Mouse (Mus musculus): ENCODE measurements around the gene Bicra. TPM values are rescaled to one million over a fixed set of nuclear protein-coding genes. Genes with fewer than 3 reads are reported as not detected.

The Bicra gene
- total RNA-seq, 2 experiments from 2014 or later = 9.1 to 9.7 TPM

DNA sequence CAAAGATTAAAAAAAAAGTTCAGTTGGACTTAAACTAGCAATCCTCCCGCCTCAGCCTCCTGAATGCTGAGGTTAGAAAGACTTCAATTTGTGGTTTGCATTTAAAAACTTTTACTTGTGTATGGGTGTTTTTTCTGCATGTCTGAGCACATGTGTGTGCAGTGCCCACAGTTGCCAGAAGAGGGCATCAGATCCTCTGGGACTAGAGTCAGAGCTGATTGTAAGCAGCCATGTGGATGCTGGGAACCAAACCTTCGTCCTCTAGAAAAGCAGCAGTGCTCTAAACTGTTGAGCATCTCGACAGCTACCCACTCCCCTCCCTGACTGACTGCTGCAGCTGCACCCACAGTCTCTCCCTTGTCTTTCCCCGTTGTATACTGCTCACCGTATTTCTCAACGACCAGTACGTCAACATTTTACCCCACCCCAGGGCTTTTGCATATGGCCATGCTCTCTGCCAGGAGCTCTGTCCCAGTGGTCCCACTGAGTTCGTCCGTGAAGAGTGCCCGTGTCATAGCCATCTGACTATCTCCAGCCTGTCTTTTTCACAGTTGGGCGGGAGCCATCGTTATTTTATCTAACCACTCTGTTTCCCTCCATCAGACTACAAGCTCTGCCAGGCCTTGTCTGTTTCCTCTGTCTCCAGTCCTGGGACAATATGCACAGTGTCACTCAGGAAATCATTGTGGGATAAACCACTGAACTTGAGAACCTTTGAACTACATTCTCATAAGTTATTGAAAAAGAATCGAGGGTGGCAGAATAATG, 94.2 kb downstream of the Bicra start:
- DNase-seq = no peak
- intact Hi-C loops (cut with DNase I) = no loop called here

DNA sequence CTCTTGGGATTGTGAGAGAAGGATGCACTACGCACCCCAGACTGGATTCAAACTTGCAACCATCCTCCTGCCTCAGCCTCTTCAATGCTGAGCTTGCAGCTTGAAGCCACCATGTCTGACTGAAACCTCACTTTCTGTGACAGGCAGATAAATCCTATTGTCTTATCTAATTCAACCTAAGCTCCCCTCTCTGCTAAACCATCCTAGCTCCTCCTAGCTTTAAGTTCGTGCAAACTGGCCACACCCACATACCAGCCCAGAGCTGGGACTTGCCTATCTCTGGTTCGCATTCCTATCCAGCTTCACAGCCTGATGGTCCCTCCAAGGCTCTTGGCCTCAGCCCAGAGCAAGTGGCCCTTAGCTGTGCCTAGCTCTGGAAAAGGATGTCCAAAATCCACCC, 95.3 kb downstream of the Bicra start:
- DNase-seq = no peak
- intact Hi-C loops (cut with DNase I) = no loop called here

DNA sequence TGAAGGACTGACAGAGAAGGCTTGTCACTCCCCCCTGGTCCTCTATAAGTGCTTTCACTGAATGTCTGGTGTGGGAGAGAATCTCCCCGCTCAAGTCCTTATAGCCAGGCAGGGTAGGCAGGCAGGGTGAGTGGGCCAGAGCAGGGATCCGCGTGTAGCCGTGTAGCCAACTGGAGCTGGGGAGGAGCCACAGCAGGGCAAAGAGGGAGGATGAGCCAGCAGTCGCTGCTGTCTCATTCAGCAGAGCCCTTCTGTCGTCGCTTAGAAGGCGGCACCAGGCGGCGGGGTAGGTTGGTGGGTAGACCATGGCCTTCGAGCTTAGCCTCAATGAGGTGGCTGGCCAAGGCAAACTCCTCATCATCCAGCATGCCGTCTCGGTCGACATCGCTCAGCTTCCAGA, 97.7 kb downstream of the Bicra start:
- intact Hi-C loops (cut with DNase I) = no loop called here
- no peak for DNase-seq

- intact Hi-C loops (cut with DNase I) = no loop called here
- no peak for DNase-seq
Observed at GRCm38 (mm10) chr7:15949216-15949790, 98.4 kb downstream of the Bicra start.

DNA sequence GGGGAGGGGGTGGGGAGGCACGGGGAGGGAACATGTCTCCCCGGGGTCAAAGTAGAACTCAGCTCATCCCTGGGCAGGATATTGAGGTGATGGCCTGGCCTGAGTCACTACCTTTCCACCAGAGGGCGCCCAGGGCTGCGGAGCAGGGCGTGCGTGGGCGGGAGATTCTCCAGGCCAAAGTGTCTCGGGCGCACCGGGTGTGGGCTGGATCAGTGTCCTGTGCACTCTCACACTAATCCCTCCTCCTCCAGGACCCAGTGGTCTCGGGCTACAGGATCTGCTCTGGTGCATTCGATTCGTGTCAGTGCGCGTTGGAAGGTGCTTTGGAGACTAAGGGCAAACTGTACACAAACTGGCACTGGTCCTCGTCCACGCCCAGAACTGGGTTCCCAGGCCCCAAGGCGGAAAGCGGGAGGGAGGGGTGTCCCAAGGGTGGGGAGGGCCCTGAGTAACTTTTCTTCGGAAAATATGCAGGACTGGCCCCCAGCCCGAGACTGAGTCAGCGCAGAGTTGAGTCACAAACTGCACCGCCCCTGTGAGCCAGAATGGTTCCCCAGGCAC, 99.3 kb downstream of the Bicra start:
- peak; percentile 92 for DNase-seq
- intact Hi-C loops (cut with DNase I) = loop anchor here (1.0 kb wide), 1 partner anchor 19 kb away; the partner anchor contains the start of gene Ehd2

GRCm38 (mm10) chr7:15947653-15948260, 100.0 kb downstream of the Bicra start:
- intact Hi-C loops (cut with DNase I) = loop anchor here (1.0 kb wide), 1 partner anchor 20 kb away; the partner anchor contains the start of gene Ehd2

GRCm38 (mm10) chr7:15945721-15946536, 101.8 kb downstream of the Bicra start, which contains the start of gene Nop53:
Gene Nop53 (minus strand): TSS chr7:15946074.
- intact Hi-C loops (cut with DNase I) = loop anchor here (2.0 kb wide), 1 partner anchor 15 kb away; no protein-coding TSS in a partner anchor
- peak; percentile 91 to 92 for DNase-seq

More at GRCm38 (mm10) chr7:15947653-15948260, 100.0 kb downstream of the Bicra start:
- DNase-seq = no peak

- intact Hi-C loops (cut with DNase I) = loop anchor here (2.0 kb wide), 1 partner anchor 14 kb away; no protein-coding TSS in a partner anchor
Observed at GRCm38 (mm10) chr7:15945211-15945610, 102.5 kb downstream of the Bicra start.

GRCm38 (mm10) chr7:15944311-15944710, 103.4 kb downstream of the Bicra start:
- DNase-seq = no peak
- intact Hi-C loops (cut with DNase I) = loop anchor here (2.0 kb wide), 1 partner anchor 14 kb away; no protein-coding TSS in a partner anchor

More at GRCm38 (mm10) chr7:15945211-15945610, 102.5 kb downstream of the Bicra start:
- DNase-seq = no peak

DNA sequence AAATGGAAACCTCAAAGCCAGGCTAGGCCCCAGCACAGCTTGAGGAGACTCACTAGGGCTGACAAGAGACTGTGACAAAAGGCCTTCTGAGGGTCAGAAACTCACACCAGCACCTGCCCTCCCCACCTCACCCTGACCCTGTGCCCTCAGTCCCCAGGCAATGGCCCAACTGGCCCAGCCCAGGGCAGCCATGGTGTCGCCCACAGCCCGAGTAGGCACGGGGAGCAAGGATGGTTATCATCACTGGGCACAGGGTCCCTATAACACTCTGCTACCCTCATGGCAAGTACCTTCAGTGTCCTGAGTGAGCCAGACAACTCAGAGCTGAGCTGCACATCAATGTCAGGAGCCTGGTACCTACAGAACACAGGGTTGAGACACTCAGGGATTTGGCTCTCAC, 109.1 kb downstream of the Bicra start:
- DNase-seq = no peak
- intact Hi-C loops (cut with DNase I) = no loop called here

DNA sequence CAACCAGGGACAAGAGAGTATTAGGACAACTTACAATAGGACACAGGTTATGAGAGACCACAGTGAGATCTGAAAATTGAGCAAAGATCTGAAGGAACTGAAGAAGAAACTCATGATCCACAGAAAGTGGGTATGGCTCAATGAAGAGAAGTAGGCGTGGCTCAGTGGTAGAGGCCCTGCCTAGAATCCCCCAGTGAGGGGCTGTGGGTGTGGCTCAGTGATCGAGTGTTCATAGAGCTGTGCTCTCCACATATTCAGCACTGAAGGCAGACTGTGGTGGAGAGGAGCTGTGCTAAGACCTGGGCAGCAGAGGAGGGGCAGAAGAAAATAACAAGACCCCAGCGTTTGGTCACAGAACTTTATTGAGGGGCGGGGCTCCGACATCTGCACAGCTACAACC, 110.2 kb downstream of the Bicra start:
- no peak for DNase-seq
- intact Hi-C loops (cut with DNase I) = no loop called here

DNA sequence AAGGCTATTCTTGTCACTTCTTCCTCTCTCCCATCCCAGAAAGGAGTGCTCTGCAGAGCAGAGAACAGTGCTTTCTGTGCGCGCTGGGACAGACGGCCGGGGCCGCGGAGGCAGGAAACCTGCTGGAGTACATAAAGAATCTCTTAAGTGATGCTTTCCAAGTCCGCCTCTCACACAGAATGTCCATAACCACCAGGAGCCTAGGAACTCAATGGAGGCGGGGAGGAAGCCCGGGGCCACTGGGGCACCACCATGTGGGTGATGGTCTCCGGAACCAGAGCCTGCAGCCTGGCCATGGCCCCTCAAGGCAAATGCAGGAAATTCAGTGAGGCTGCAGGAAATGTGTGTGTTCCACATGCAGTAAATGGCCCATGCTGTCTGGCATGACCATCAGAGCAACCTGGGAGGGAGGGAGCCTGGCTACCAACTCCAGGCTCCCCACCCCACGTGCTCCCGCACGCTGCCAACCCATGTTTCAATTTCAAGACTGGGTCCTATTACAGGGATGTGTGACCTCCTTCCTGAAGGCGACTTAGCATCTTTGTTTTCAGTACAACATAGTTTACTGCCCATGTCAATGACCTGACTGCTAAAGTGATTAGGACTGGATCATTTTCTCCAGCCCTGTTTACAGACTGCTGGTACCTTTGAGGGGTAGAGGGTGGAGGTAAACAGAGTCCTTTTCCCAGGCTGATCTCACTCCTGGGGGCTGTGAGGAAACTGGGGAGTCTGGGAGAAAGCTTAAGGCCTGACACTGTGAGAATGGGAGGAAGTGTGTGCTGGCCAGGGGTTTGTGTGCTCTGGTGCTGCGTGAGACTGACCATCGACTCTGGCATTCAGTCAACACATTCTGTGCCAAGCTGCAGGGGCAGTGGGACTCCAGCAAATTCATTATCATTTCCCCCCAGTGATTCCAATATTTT, 114.0 kb downstream of the Bicra start:
- intact Hi-C loops (cut with DNase I) = loop anchor here (5.0 kb wide), 1 partner anchor 114 kb away; the partner anchor contains the start of gene Bicra
- DNase-seq = peak; percentile 65

DNA sequence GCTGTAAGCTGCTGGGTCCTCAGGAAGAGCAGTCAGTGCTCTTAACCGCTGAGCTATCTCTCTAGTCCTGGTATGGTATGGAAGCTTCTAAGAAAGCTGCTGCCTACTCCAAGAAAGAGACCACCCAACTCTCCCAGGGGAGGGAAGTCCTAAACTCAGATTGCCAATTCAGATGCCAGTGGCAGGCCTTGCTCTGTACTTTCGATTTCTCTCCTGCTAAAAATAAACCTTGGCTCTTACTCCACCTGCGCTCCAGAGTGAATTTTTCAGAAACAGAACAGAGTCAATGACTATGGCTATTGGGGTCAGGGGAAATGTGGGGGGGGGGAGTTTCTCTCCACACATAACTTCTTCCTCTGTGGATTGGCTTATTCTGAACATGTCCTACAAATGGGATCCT, 116.1 kb downstream of the Bicra start:
- intact Hi-C loops (cut with DNase I) = loop anchor here (2.0 to 5.0 kb wide), 3 partner anchors 13 to 116 kb away; partner anchors contain the start of genes Bicra and Ehd2
- no peak for DNase-seq

DNA sequence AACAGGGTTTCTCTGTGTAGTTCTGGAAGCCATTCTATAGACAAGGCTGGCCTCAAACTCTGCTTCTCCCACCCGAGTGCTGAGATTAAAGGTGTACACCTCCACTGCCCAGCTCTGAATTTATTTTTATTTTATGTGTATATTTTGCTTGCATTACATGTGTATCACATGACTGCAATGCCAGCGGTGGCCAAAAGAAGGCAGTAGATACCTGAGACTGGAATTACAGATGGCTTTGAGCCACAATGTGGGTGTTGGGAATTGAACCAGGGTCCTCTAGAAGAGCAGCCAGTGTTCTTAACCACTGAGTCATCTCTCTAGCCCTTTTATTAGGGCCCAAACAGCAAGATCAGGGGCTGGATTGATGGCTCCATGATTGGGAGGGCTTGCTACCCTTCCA, 117.2 kb downstream of the Bicra start:
- intact Hi-C loops (cut with DNase I) = loop anchor here (2.0 to 5.0 kb wide), 3 partner anchors 14 to 117 kb away; partner anchors contain the start of genes Bicra and Ehd2
- DNase-seq = no peak

DNA sequence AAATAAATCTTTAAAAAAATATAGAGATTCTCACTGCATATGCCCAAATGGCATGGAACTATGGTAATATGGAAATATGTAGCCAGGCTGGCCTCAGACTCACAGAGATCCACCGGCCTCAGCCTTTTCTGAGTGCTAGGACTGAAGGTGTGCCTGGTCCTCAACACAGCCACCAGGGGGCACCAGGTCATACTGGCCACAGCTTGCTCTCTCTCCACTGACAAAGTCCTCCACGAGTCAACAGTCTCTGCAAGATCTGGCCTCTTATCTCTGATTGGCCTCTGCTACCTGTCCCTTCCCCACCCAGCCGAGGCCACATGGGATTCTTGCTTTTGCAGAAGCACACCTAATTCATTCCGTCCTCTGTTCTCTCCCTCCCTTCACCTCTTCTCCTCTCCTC, 117.8 kb downstream of the Bicra start:
- intact Hi-C loops (cut with DNase I) = loop anchor here (2.0 to 5.0 kb wide), 3 partner anchors 15 to 117 kb away; partner anchors contain the start of genes Bicra and Ehd2
- DNase-seq = peak; percentile 81 to 82

DNA sequence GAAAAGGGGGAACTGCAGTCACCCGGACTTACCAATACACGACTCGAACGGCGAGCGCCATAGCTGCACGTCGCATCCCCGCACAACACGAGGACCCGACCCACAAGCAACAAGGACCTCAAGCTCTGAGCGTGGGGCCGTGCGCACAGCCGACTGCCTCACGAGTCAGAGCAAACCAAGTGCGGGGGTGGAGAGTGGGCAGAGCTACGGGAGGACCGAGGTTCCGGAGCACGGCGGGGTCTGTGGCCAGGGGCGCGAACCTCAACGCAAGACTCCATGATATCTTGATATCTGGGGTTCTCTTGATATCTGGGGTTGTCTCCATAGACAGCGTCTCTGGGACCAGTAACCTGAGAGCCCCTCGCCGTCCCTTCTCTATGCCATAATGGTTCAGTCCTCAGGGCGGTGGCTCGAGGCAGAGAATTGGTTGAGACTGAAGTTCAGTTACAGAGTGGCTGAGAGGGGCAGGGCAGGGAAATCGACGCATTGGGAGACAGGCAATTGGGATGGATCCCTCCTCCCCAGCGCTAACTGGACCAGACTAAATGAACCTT, 125.4 kb downstream of the Bicra start, which contains the start of gene Selenow:
TSS of gene Selenow (minus strand) at position 183 of the 554 bp plus-strand sequence.
- DNase-seq = peak; percentile 90 to 91
- intact Hi-C loops (cut with DNase I) = no loop called here

- DNase-seq = peak in 1 of 2 experiments; percentile 41
- intact Hi-C loops (cut with DNase I) = no loop called here
Observed at GRCm38 (mm10) chr7:15921796-15922195, 125.9 kb downstream of the Bicra start.

Measured in heart, postnatal 14 days (tissue).